Mouse (Mus musculus) gastrocnemius, postnatal 4 days (tissue): ENCODE measurements around the gene Tor1b. TPM values are rescaled to one million over a fixed set of nuclear protein-coding genes. Genes with fewer than 3 reads are reported as not detected.
"Not testable (repeated sequence)": the region's sequence is repeated elsewhere in the genome, so short reads cannot be mapped to it uniquely, and the experiment has no call there.

Experiments used
- DNase-seq, 2 experiments: peaks; one replicate each; pipeline ENCODE4 v3.0.0; 2021 to 2022; ENCODE audit warnings: low spot score in 2 of 2, mixed read lengths in 2 of 2
- total RNA-seq, 2 experiments: library from RNA; stranded (reverse); gene quantifications; 2 replicates each; pipeline ENCODE4 v1.2.3; 2021

Gene Tor1b
- total RNA-seq, 2 experiments from 2014 or later: 29.3 to 30.4 TPM

DNA sequence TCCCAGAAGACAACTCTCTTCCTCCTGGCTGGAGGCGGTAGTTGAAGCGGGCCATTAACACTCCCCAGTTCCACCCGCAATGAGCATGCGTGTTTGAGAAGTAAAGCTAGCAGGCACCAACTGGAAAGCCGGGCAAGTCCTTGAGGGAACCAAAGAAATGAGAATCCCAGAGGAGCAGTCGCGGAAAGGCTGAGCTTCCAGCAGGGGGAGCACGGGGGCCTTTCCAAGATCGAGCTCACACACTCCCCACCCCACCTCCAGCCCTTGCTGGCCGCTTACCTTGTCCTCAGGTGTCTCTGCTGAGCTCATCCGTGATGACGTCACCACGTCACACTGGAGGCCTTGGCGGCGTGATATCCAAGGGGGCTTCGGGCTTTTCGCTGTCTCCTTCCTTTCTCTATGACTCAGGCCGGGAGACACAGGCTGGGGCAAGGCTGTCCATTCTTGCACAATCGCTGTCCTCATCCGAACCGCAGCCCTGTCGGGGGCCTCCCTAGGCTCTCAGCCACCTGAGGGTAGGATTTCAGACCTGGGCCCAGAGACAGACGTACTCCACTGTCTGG, 23.2 kb upstream of the Tor1b start, which contains the start of gene Ptges:
TSS of gene Ptges (minus strand) at position 381 of the 563 bp plus-strand sequence.
- DNase-seq: peak in 1 of 2 experiments; percentile 62

DNA sequence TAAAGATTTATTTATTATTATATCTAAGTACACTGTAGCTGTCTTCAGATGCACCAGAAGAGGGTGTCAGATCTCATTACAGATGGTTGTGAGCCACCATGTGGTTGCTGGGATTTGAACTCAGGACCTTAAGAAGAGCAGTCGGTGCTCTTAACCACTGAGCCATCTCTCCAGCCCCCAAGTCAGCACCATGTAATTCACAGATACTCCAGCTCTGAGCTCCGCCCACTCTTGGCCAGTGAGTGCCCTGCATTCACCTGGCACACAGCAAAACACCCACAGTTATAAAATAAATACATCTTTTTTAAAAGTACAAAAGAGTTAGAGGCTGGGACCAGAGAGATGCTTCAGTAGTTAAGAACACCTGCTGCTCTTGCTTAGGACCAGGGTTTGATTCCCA, 21.9 kb upstream of the Tor1b start:
- DNase-seq: not testable (repeated sequence)

DNA sequence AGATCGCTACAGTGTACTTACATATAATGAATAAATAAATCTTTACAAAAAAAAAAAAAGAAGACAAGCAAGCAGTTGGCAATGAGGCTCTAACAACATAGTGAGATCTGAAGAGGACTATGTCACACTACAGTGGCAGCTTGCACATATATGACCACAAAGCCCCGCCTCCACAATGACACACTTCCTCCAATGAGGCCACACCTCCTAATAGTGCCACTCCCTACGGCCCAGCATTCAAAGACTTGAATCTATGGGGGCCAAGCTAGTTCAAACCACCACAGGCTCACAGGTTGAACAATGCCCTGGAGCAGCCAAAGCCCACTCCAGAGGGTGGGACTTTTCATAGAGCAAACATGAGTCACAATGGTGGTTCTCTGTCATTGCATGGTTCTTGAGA, 20.8 kb upstream of the Tor1b start:
- no peak for DNase-seq

DNA sequence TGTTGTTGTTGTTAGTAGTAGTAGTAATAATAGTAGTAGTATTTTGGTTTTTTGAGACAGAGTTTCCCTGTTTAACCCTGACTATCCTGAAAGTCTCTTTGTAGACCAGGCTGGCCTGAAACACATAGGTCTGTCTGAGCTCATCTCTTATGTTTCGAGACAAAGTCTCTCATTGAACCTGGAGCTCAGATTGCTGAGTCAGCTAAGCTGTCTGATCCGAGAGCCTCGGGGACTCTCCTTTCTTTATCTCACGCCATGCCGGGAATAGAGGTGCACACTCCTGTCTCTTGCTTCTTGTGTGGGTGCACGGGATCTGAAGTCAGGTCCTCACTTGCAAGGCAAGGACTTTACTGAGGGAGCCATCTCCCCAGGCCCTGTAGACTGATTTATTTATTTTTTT, 19.7 kb upstream of the Tor1b start:
- DNase-seq: no peak

DNA sequence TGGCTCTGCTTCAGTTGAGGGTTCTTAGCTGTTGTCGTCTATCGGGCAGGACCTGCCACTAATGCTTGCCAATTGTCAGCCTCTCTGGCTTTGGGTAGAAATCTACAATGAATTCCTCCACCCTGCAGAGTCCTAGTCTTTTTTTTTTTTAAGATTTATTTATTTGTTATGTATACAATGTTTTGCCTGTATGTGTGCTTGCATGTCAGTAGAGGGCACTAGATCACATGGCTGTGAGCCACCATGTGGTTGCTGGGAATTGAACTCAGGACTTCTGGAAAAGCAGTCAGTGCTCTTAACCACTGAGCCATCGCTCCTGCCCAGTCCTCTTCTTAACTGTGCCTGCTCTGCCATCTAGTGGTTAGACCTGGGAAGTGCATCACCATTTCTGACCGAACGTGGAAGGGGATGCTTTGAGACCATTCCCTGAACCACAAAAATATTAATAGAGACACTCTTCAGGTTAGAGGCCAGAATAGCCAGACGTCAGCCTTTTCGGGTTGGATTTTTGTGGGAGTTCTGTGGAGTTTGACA, 18.8 kb upstream of the Tor1b start:
- peak; percentile 55 to 73 for DNase-seq

DNA sequence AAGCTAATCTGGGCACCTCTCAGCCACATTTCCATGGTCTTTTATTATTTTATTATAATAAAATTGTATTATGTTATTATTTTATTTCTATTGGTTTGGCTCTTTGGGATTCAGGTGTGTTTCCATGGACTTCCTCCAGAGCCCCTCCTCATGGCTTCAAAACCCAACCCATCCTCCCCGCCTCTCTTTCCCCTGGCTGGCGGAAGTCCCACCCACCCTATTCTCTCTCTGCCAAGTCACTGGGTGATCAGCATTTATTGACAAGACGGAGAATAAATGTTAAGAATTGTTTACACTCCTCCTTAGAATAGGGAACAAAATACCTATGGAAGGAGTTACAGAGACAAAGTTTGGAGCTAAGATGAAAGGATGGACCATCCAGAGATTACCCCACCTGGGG, 16.0 kb upstream of the Tor1b start:
- DNase-seq: no peak

DNA sequence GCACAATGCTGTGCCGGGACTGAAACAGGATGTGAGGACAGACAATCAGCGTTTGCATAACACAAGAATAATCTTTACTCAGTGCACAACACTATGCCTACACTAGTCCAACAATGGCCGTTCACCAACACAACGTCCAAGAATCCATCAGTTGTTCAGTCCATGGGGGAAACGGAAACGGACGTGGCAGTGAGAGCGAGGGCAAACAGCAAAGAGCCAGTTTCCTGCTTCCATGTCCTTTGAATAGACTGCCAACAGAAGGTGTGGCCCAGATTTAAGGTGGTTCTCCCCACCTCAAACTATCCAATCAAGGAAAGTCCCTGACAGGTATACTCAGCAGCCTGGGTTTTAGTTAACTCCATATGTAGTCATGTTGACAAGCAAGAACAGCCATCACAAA, 15.0 kb upstream of the Tor1b start:
- DNase-seq: no peak

DNA sequence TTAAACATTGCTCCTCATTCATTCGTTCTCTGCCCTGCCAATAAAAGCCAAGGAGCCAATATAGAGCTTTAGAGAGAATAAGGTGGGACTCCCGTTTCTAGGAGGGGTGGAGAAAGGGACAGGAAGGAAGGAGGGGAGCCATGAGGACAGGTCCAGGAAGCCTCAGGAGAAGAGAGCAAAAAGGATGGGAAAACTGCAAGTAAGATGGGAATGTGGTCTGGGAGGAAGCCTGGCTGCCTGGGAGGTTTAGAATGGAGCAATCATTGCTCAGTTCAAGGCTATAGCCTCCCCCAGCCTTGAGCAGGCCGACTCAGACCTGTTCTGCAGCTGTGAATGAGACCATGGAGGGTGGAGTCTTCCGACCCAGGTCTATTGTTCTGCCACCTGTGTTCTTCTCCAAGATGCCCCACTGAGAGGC, 14.2 kb upstream of the Tor1b start:
- no peak for DNase-seq

DNA sequence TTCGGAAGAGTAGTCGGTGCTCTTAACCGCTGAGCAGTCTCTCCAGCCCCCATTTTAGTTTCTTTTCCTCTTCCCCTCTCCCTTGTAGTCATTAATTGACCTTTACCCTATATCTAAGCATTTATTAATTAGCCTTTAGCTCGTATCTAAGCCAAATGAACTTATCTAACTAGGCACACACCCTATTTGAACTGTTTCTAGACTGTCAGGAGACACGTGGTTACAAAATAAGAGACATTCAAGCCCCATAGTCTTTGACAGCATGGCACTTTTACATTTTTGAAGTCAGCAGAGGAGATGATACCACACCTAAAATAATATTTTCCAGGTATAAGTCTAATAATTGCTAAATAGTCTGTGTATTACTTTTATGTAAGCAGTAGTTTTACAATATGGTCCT, 11.2 kb upstream of the Tor1b start:
- DNase-seq: no peak

DNA sequence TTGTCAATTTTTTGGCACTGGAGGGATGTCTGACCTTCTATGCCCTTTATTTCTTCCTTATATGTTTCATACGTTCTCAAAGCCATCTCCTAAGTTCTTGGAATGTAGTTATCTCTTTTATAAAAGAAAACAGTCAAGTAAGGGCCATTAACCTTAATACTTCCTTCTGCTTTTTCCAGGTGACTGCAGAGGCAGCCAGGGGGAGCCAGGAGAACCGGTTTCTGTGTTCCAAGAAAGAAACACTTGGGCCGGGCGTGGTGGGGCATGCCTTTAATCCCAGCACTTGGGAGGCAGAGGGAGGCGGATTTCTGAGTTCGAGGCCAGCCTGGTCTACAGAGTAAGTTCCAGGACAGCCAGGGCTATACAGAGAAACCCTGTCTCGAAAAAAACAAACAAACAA, 10.6 kb upstream of the Tor1b start:
- DNase-seq: not testable (repeated sequence)

DNA sequence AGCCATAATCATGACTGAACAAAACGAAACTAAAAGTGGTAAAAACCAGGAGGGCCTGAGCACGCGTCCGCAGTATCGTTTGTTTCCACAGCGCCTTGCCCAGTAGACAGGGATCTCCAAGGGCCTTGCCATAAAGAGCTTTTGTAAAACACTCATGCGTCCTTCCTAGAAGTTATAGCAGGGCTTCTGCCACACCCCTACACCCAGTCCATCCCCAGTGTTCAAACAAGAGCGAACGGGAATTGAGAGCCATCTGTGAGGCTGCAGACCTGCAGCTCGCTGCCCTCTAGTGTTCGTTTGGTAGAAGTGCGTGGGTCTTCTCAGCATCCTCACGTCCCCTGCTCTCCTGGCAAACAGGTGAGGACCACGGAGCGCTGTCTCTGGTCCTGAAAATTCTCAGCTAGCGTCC, 10.2 kb upstream of the Tor1b start:
- DNase-seq: peak in 1 of 2 experiments; percentile 51

DNA sequence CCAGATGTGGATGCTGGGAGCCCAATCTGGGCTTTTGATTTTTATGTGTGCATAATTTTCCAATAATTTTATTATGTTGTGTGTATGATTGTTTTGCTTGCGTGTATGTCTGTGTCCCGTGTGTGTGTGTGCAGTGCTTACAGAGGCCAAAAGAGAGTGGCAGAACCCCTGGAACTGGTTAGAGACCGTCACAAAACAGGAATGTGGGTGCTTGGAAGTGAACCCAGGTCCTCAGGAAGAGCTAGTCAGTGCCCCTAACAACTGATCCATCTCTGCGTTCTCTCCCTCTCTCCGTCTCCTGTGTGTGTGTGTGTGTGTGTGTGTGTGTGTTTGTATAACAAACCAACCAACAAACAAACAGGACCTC, 319 bp upstream of the Tor1b start:
- no peak for DNase-seq

DNA sequence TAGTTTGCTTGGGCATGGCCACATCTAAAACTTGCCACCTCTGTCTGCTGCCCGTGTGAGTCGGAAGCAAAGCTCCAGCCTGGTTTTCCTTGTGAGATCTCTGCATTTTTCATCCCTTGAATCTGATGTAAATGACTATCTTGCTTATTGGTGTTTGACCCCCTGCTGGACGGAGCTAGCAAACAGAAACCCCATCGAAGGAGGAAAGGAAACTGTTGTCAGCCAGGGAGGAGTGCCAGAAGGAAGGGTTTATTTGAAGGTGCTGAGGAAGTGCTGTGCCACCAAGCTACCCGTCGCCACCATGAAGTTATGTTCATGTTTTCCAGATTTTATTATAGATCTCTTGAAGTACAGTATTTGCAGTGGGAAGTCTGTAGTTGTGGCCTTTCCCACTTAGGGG, 2.0 kb downstream of the Tor1b start:
- DNase-seq: no peak

DNA sequence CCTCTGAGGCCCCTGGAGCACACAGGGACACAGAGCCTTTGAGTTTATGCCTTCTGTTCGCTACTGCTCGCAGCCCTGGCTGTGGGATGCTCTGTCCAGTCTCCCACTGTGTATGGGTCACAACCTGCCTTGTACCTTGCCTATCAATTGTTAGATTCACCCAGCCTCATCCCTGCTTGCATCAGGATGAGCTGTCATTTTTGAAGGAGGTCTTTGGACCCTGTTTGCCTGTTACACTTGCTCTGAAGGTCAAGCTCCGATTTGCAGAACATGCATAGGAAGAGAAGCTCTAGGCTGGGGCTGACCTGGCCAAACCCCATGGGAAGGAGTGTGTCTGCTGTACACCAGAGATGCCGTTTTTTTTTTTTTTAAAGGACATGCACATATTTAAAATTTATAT, 4.8 kb downstream of the Tor1b start:
- DNase-seq: no peak

DNA sequence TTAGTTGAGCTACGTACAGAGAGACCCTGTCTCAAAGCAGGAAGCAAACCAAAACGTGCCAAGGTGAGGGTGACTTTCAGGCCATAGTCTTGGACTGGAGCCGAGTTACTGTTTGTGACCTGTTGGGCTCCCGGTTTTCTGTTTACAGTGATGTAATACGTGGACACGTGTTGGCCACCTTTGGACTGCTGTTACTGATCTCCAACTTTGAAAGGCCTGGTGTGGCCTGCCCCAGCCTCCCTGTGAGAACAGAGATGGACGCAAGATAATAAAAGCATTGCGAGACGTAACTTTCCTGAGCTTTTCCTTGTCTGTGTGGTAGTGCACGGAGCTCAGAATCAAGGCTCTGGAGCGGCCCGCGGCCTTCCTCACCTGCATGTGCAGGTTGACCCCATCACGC, 6.0 kb downstream of the Tor1b start:
- no peak for DNase-seq

DNA sequence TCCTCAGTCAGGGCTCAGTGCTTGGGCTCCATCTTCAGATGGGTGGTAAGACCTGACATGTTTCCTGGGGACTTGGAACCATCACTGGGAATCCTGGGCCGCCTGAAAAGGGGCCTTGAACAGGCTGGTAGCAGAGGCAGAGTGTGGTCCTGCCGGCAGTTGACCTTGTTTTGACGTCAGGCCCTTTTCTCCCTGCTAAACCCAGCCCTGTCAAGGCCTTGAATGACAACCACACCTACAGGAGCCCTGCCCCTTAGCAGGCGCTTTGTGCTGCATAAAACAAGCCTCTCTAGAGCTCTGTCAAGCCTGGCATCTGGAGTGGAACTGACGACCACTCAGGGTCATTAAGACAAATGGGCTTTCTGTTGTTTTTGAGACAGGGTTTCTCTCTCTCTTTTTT, 7.1 kb downstream of the Tor1b start:
- no peak for DNase-seq

DNA sequence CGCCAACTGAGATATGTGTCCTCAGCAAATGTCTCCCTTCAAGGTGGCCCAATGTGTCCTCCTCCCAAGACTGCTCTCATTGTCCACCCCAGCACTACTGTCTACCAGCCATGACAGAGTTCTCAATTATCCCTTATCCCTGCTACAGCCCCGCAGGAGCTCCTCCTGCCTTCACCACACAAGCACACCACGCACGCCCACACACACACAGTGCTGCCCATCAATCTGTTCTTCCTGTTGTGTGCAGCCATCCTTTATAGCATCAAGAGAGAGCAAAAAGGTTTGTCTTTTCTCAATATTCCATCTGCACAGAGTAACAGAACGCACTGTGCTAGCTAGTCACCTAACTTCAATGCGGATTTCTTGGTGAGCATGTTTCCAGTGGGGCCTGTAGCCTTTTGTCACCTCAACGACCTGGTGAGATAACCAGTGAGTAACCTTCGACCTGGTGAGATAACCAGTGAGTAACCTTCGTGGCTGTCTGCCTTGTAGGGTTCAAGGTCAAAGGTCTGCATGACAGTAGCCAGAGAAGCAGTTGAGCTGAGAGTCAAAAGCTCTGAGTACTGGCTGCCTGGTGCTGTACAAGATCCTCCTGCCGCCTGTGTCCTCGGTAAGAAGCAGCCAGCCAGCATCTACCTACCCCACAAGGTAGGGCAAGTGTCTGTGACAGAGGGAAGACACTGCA, 10.0 kb downstream of the Tor1b start:
- no peak for DNase-seq

DNA sequence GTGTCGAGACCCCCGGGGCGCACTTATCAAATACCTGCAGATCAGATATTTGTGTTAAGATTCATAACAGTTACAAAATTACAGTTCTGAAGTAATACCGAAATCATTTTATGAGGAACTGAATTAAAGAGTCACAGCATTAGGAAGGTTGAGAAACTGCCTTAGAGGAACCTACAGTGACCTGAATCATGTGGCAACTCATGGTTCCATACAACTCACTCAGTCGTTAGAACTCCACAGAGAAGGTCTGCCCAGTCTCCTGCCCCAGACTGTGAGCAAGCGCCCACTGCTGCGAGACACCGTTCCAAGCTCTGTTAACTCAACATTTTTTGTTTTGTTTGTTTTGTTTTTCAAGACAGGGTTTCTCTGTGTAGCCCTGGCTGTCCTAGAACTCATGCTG, 12.9 kb downstream of the Tor1b start:
- no peak for DNase-seq

DNA sequence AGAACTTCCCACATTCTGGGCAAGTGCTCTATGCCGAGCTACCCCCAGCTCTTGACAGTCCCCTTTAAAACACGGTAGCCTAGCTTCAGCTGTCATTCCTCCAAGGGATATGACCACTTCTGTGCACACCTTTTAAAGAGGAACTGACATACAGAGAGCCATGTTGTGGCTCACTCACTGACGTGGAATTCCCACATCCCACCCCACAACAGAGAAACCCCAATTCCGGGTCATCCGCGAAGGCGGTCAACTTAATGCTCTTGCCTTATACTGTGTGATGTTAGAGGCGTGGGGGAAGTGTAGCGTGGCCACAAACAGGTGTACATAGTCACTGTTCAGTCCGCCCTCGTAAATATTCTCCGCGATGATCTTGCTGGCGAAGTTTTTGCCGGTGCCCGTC, 14.1 kb downstream of the Tor1b start:
- no peak for DNase-seq

DNA sequence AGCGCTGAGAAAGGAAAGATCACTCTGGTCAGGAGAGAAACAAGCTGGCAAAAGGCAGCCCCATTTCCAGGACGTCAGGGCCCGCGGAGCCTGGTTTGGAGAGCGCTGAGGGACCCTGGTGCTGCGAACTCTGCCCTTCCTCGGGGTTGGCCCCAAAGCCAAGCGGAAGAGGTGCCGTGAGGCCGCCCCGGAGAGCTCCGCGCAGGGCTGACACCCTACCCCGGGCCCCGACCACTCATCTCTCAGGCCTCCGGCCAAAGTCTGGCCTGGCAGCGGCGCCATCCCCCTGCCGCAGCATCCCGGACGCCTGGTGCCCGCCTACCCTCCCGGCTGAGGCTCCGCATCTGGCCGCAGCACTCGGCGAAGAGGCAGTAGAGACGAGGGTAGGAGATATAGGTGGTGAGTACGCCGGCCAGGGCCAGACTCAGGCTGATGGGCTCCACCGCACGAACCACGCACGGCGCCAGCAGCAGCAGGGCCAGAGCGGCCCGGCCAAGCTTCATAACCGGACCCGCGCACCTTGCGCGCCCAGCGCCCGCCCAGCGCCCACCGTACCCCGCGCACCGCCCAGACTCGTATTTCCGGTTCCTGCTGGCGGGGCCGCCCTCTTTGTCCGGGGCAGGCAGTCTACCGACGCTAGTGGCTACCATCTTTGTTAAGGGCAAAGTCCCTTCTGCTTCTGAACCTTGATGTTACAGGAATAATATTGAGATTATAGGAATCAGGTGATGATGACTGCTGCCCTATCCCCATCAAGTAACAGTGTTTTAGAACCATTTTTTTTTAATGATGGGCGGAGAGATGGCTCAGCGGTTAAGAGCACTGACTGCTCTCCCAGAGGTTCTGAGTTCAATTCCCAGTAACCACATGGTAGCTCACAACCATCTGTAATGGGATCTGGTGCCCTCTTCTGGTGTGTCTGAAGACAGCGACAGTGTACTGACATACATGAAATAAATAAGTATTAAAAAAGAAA, 14.9 kb downstream of the Tor1b start, which contains the start of gene Tor1a:
TSS of gene Tor1a (minus strand) at position 582 of the 976 bp plus-strand sequence.
- DNase-seq: peak; percentile 70 to 87

DNA sequence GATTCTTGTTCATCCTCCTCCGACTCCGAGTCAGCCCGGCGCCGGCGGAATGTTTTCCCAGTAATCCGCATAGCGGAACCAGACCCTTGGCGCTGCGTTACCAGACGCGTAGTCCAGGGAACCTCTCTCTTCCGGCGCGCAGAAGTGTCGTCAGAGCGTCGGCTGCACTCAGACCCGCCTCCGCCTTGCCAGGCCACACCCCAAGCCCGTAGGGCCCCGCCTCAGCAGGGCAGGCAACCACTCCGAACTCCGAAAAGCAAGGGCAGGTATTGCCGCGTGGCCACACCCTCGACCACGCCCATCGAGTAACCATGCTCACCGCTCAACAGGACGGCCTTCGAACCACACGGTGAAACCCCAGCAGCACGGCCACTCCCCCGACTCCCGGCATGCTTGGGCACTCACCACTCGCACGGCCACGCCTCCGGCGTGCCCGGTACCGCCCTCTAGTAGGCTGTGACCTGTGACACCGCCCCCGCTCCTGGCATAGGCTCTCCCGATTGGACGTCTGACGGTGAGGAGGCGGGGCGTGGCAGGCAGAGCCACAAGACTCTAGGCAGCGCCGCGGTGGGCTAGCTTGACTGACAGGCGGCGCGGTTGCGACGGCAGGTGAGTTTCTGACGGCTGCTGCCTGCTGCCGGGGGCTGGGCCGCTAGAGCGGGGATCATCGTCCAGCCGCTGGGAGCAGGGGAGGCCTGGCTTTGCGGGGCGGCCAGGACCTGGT, 29.2 kb downstream of the Tor1b start, which contains the start of the genes BC005624 and Usp20:
TSS of gene BC005624 (minus strand) at position 412 of the 724 bp plus-strand sequence.
TSS of gene Usp20 (plus strand) at position 490 of the 724 bp plus-strand sequence.
- DNase-seq: peak; percentile 96 to 99
